33 mouse cellular contexts compared by ENCODE assay signal in genomic region chr2:26626081-26626480, GRCm38 (mm10). TPM values are rescaled to one million over a fixed set of nuclear protein-coding genes. Genes with fewer than 3 reads are reported as not detected.
DNase-seq lines count a peak whose midpoint lies in the region; ATAC-seq and TF ChIP-seq lines count a peak whose summit lies in the region.
"Had no signal": no experiment of that assay in that cellular context is flagged by ENCODE, and none has a peak within 500 bp of the region (broad histone marks: within the 10 kb centered on the region; RNA-seq: fewer than 3 reads in every experiment).

No protein-coding gene starts in this region.

- dilution Hi-C loops in CH12.LX (cut with MboI; ENCODE audit: extremely low pct_ligation_motif_present, extremely low pct_unique_long_range_greater_than_20kb, low sequenced_read_pairs): no loop called here

- H3K4me1 ChIP-seq in liver, postnatal 0 days (ENCODE audit: insufficient read depth): peaks cover 9% of the 10 kb centered on the region
- peaks cover 12% of the 10 kb centered on the region for H3K4me1 ChIP-seq in liver, embryonic 11.5 days (replicated peaks; ENCODE audit: control insufficient read depth, insufficient read depth, low read length)
- peaks cover 3 to 7% of the 10 kb centered on the region in 2 experiments for H3K4me1 ChIP-seq in CH12.LX (ENCODE audit: control insufficient read depth in 1 of 2, insufficient read depth in 2 of 2)
- peaks cover 3% of the 10 kb centered on the region for H3K4me1 ChIP-seq in bone marrow, adult 2 months (ENCODE audit: control insufficient read depth, insufficient read depth, low read length)
- H3K4me1 ChIP-seq in small intestine, adult 2 months (ENCODE audit: control insufficient read depth, insufficient read depth, insufficient read length, low read length): peaks cover 26% of the 10 kb centered on the region

- no peak overlapping the region for H3K4me3 ChIP-seq in liver, postnatal 0 days (ENCODE audit: low read depth, low read length)
- H3K4me3 ChIP-seq in liver, embryonic 11.5 days (ENCODE audit: low read depth, low read length): no peak overlapping the region
- no peak overlapping the region for H3K4me3 ChIP-seq in CH12.LX (replicated peaks in 1 of 3; ENCODE audit: low read depth in 2 of 3, low read length in 2 of 3, poor library complexity in 1 of 3)
- H3K4me3 ChIP-seq in bone marrow, adult 2 months (replicated peaks; ENCODE audit: control insufficient read depth, low read depth, low read length): no peak overlapping the region
- H3K4me3 ChIP-seq in small intestine, adult 2 months (ENCODE audit: low read depth, low read length): no peak overlapping the region
- H3K4me3 ChIP-seq: forebrain, embryonic 10.5 days; limb, embryonic 10.5 days had no signal

- peaks cover 6% of the 10 kb centered on the region; the same call in 1 of the 2 replicates for H3K27me3 ChIP-seq in liver, postnatal 0 days (ENCODE audit: insufficient read depth, low read length)
- peaks cover 13% of the 10 kb centered on the region for H3K27me3 ChIP-seq in liver, embryonic 11.5 days (replicated peaks; ENCODE audit: control insufficient read depth, insufficient read depth, low read length)
- H3K27me3 ChIP-seq in CH12.LX (replicated peaks): peaks cover 28% of the 10 kb centered on the region
- H3K27me3 ChIP-seq in small intestine, adult 2 months (ENCODE audit: control insufficient read depth, insufficient read depth, low read length): no peaks in the 10 kb centered on the region

- in situ Hi-C loops in CH12.LX (cut with MboI; ENCODE audit: low pct_ligation_motif_present, low pct_unique_long_range_greater_than_20kb, low sequenced_read_pairs): no loop called here

- no peak for DNase-seq in liver, postnatal 0 days
- DNase-seq in liver, embryonic 11.5 days (ENCODE audit: low spot score): no peak
- no peak for DNase-seq in CH12.LX (ENCODE audit: extremely low read depth)
- DNase-seq in urinary bladder, postnatal 10 days (ENCODE audit: low spot score): no peak
- DNase-seq in neural tube, embryonic 10.5 days (ENCODE audit: extremely low spot score, low spot score): no peak
- DNase-seq: adrenal gland, postnatal 25 days; cerebellum, adult 11 months; cerebellum, postnatal 10 days; forebrain, postnatal 0 days; gastrocnemius, postnatal 14 days; heart, adult 11 months; kidney, adult 11 months; liver; spleen, adult 18-20 months; thymus, postnatal 14 days had no signal

- no peak for TF ChIP-seq EP300 in liver, postnatal 0 days (IDR thresholded peaks at IDR 0.05; ENCODE audit: low read depth)
- TF ChIP-seq EP300 in CH12.LX (IDR thresholded peaks at IDR 0.05; ENCODE audit: low read length): no peak

- no peak for TF ChIP-seq RAD21 in CH12.LX (IDR thresholded peaks at IDR 0.05; ENCODE audit: low read depth, low read length)

- H3K9ac ChIP-seq in liver, postnatal 0 days (replicated peaks): no peak overlapping the region
- H3K9ac ChIP-seq in liver, embryonic 11.5 days (ENCODE audit: low read depth, low read length): no peak overlapping the region
- no peak overlapping the region for H3K9ac ChIP-seq in CH12.LX (ENCODE audit: insufficient read depth, low read depth)
- H3K9ac ChIP-seq: forebrain, postnatal 0 days had no signal

- no peak overlapping the region for H3K4me2 ChIP-seq in liver, postnatal 0 days (ENCODE audit: low read depth, low read length)
- H3K4me2 ChIP-seq in liver, embryonic 11.5 days: no peak overlapping the region
- H3K4me2 ChIP-seq in CH12.LX (ENCODE audit: insufficient read depth, low read depth, poor library complexity, severe bottlenecking): no peak overlapping the region
- H3K4me2 ChIP-seq: heart, embryonic 11.5 days; midbrain, embryonic 11.5 days had no signal

- no peaks in the 10 kb centered on the region for H3K9me3 ChIP-seq in liver, postnatal 0 days (ENCODE audit: low read length)
- no peaks in the 10 kb centered on the region for H3K9me3 ChIP-seq in liver, embryonic 11.5 days (ENCODE audit: control insufficient read depth, low read length)
- H3K9me3 ChIP-seq in CH12.LX (replicated peaks; ENCODE audit: low read length): no peaks in the 10 kb centered on the region
- H3K9me3 ChIP-seq: forebrain, embryonic 10.5 days; limb, embryonic 10.5 days had no signal

- no peak overlapping the region for H3K27ac ChIP-seq in liver, postnatal 0 days (ENCODE audit: low read depth)
- H3K27ac ChIP-seq in liver, embryonic 11.5 days (ENCODE audit: low read depth, low read length): no peak overlapping the region
- H3K27ac ChIP-seq in CH12.LX (ENCODE audit: insufficient read depth, low read depth): no peak overlapping the region
- H3K27ac ChIP-seq in bone marrow, adult 2 months (ENCODE audit: control insufficient read depth, insufficient read depth, low read depth, low read length, poor library complexity): no peak overlapping the region
- no peak overlapping the region for H3K27ac ChIP-seq in small intestine, adult 2 months (ENCODE audit: insufficient read depth, low read depth, low read length)
- H3K27ac ChIP-seq: forebrain, embryonic 10.5 days; limb, embryonic 10.5 days had no signal

- no peak for ATAC-seq in liver, postnatal 0 days
- no peak for ATAC-seq in liver, embryonic 11.5 days (replicated peaks; ENCODE audit: low FRiP score)
- ATAC-seq: forebrain, postnatal 0 days; hindbrain, embryonic 16.5 days had no signal

- 52% methylated on average over 3 of the region's 3 CpGs for WGBS in liver, postnatal 0 days (ENCODE audit: insufficient replicate concordance)
- WGBS in liver, embryonic 11.5 days: 59% methylated on average over 3 of the region's 3 CpGs
- WGBS in bone marrow, adult 2 months: 52% methylated on average over 3 of the region's 3 CpGs
- 76% methylated on average over 3 of the region's 3 CpGs for WGBS in small intestine, adult 2 months

- H3K36me3 ChIP-seq in liver, postnatal 0 days (replicated peaks; ENCODE audit: insufficient read depth, low read length): no peaks in the 10 kb centered on the region
- no peaks in the 10 kb centered on the region for H3K36me3 ChIP-seq in liver, embryonic 11.5 days (ENCODE audit: control insufficient read depth, insufficient read depth, low read length)
- no peaks in the 10 kb centered on the region for H3K36me3 ChIP-seq in CH12.LX (replicated peaks in 1 of 2; ENCODE audit: control insufficient read depth in 1 of 2, insufficient read depth in 1 of 2, low read length in 1 of 2)
- H3K36me3 ChIP-seq in small intestine, adult 2 months (ENCODE audit: control insufficient read depth, insufficient read depth, low read length): no peaks in the 10 kb centered on the region
- H3K36me3 ChIP-seq: forebrain, embryonic 10.5 days; limb, embryonic 10.5 days had no signal

- 0 out of 2 replicates have a peak, but pooled peaks have one; percentile 17 for TF ChIP-seq CTCF in liver, postnatal 0 days (IDR thresholded peaks at IDR 0.05; ENCODE audit: low read depth)
- TF ChIP-seq CTCF in CH12.LX (conservative IDR thresholded peaks at IDR 0.05 in 1 of 2, IDR thresholded peaks at IDR 0.05 in 1 of 2; ENCODE audit: low read depth in 2 of 2, low read length in 2 of 2): no peak
- TF ChIP-seq CTCF in bone marrow, adult 2 months (IDR thresholded peaks at IDR 0.05; ENCODE audit: control insufficient read depth, insufficient read depth, low read length): peak; percentile 23; the same call in 1 of the 2 replicates
- TF ChIP-seq CTCF in small intestine, adult 2 months (IDR thresholded peaks at IDR 0.05; ENCODE audit: extremely low read depth, insufficient read length, insufficient replicate concordance, low read depth, low read length): peak; percentile 8; the same call in 1 of the 2 replicates

- no peaks in the 10 kb centered on the region for H3K79me2 ChIP-seq in CH12.LX (replicated peaks; ENCODE audit: control insufficient read depth, extremely low read depth, insufficient read depth, poor library complexity, severe bottlenecking)

- TF ChIP-seq POLR2A in CH12.LX (IDR thresholded peaks at IDR 0.05; ENCODE audit: low read depth, low read length): no peak
- TF ChIP-seq POLR2A in bone marrow, adult 2 months (IDR thresholded peaks at IDR 0.05; ENCODE audit: borderline replicate concordance, control insufficient read depth, low read depth, low read length): no peak
- no peak for TF ChIP-seq POLR2A in small intestine, adult 2 months (IDR thresholded peaks at IDR 0.05; ENCODE audit: low read depth, low read length)

RNA-seq across cellular contexts. Expression of gene Fam69b, which starts 2.2 kb away (rescaled TPM):
- 0.48 and 0.56 TPM in 2 replicates for polyA plus RNA-seq in liver, postnatal 0 days (2015; fragmentation: Nextera tagmentation; extraction: Ambion mirVana)
- polyA plus RNA-seq in liver, embryonic 11.5 days (2014; fragmentation: Nextera tagmentation; extraction: Ambion mirVana): 10.5 and 11.1 TPM in 2 replicates
- total RNA-seq in CH12.LX (2012; rRNA removed) (0.88 and 1.2 TPM in 2 replicates), CH12.LX (2014; rRNA removed) (0.16 TPM in 1 of 2 replicates, not detected in the other)
- polyA plus RNA-seq in CH12.LX (2012; ENCODE audit: insufficient read length, low read depth): not detected in 2 replicates
- polyA plus RNA-seq in bone marrow, adult 2 months (2011; ENCODE audit: insufficient read depth, insufficient read length, low replicate concordance, missing spikeins): 0.99 and 4.2 TPM in 2 replicates
- 5.0 and 7.7 TPM in 2 replicates for polyA plus RNA-seq in small intestine, adult 2 months (2012; rRNA removed)
- total RNA-seq: neutrophil, adult 5-6 weeks had no signal

RNA-seq across cellular contexts. Expression of gene Agpat2, which starts 21.9 kb away (rescaled TPM):
- 215 and 221 TPM in 2 replicates for polyA plus RNA-seq in liver, postnatal 0 days (2015; fragmentation: Nextera tagmentation; extraction: Ambion mirVana)
- polyA plus RNA-seq in liver, embryonic 11.5 days (2014; fragmentation: Nextera tagmentation; extraction: Ambion mirVana): 36.1 and 40.1 TPM in 2 replicates
- 11.1 and 14.2 TPM in 2 replicates for total RNA-seq in CH12.LX (2012; rRNA removed)
- total RNA-seq in CH12.LX (2014; rRNA removed): 8.6 and 10.6 TPM in 2 replicates
- 9.5 TPM in 2 replicates for polyA plus RNA-seq in CH12.LX (2012; ENCODE audit: insufficient read length, low read depth)
- polyA plus RNA-seq in bone marrow, adult 2 months (2011; ENCODE audit: insufficient read depth, insufficient read length, low replicate concordance, missing spikeins): 10.6 and 32.5 TPM in 2 replicates
- 288 and 515 TPM in 2 replicates for polyA plus RNA-seq in small intestine, adult 2 months (2012; rRNA removed)

RNA-seq across cellular contexts. Expression of gene Gm20532, which starts 39.6 kb away (rescaled TPM):
- not detected in 2 replicates for polyA plus RNA-seq in liver, postnatal 0 days (2015; fragmentation: Nextera tagmentation; extraction: Ambion mirVana)
- not detected in 2 replicates for polyA plus RNA-seq in liver, embryonic 11.5 days (2014; fragmentation: Nextera tagmentation; extraction: Ambion mirVana)
- total RNA-seq in CH12.LX (2012; rRNA removed) (not detected in 2 replicates), CH12.LX (2014; rRNA removed) (not detected in 2 replicates)
- not detected in 2 replicates for polyA plus RNA-seq in CH12.LX (2012; ENCODE audit: insufficient read length, low read depth)
- polyA plus RNA-seq in bone marrow, adult 2 months (2011; ENCODE audit: insufficient read depth, insufficient read length, low replicate concordance, missing spikeins): not detected in 2 replicates
- not detected in 2 replicates for polyA plus RNA-seq in small intestine, adult 2 months (2012; rRNA removed)
- total RNA-seq: adrenal gland, postnatal 25 days; forebrain, postnatal 0 days; gastrocnemius, postnatal 14 days; hematopoietic stem cell, adult 5-6 weeks; layer of hippocampus, postnatal 10 days; left cerebral cortex, adult 8-10 months; neutrophil, adult 5-6 weeks had no signal
- polyA plus RNA-seq: cortical plate, adult 2 months; embryonic facial prominence, embryonic 11.5 days; forebrain, embryonic 10.5 days; forebrain, postnatal 0 days; heart, embryonic 11.5 days; heart, postnatal 0 days; hindbrain, embryonic 16.5 days; kidney, embryonic 16.5 days; large intestine, adult 2 months; limb, embryonic 10.5 days; lung, embryonic 16.5 days; midbrain, embryonic 11.5 days; testis, adult 2 months had no signal

RNA-seq across cellular contexts. Expression of gene Lcn4, which starts 45.0 kb away (rescaled TPM):
- polyA plus RNA-seq in liver, postnatal 0 days (2015; fragmentation: Nextera tagmentation; extraction: Ambion mirVana): 0.14 TPM in 1 of 2 replicates, not detected in the other
- not detected in 2 replicates for polyA plus RNA-seq in liver, embryonic 11.5 days (2014; fragmentation: Nextera tagmentation; extraction: Ambion mirVana)
- total RNA-seq in CH12.LX (2012; rRNA removed) (not detected in 2 replicates), CH12.LX (2014; rRNA removed) (not detected in 2 replicates)
- polyA plus RNA-seq in CH12.LX (2012; ENCODE audit: insufficient read length, low read depth): not detected in 2 replicates
- not detected in 2 replicates for polyA plus RNA-seq in bone marrow, adult 2 months (2011; ENCODE audit: insufficient read depth, insufficient read length, low replicate concordance, missing spikeins)
- polyA plus RNA-seq in small intestine, adult 2 months (2012; rRNA removed): not detected in 2 replicates
- total RNA-seq: adrenal gland, postnatal 25 days; forebrain, postnatal 0 days; gastrocnemius, postnatal 14 days; hematopoietic stem cell, adult 5-6 weeks; layer of hippocampus, postnatal 10 days; left cerebral cortex, adult 8-10 months had no signal
- polyA plus RNA-seq: cortical plate, adult 2 months; embryonic facial prominence, embryonic 11.5 days; forebrain, embryonic 10.5 days; forebrain, postnatal 0 days; heart, embryonic 11.5 days; heart, postnatal 0 days; hindbrain, embryonic 16.5 days; kidney, embryonic 16.5 days; limb, embryonic 10.5 days; lung, embryonic 16.5 days; midbrain, embryonic 11.5 days; testis, adult 2 months had no signal

RNA-seq across cellular contexts. Expression of gene Egfl7, which starts 46.3 kb away (rescaled TPM):
- 49.6 and 53.0 TPM in 2 replicates for polyA plus RNA-seq in liver, postnatal 0 days (2015; fragmentation: Nextera tagmentation; extraction: Ambion mirVana)
- 161 and 181 TPM in 2 replicates for polyA plus RNA-seq in liver, embryonic 11.5 days (2014; fragmentation: Nextera tagmentation; extraction: Ambion mirVana)
- total RNA-seq in CH12.LX (2012; rRNA removed) (35.0 and 39.3 TPM in 2 replicates), CH12.LX (2014; rRNA removed) (18.9 and 20.1 TPM in 2 replicates)
- polyA plus RNA-seq in CH12.LX (2012; ENCODE audit: insufficient read length, low read depth): 21.4 and 24.7 TPM in 2 replicates
- 91.0 and 128 TPM in 2 replicates for polyA plus RNA-seq in bone marrow, adult 2 months (2011; ENCODE audit: insufficient read depth, insufficient read length, low replicate concordance, missing spikeins)
- polyA plus RNA-seq in small intestine, adult 2 months (2012; rRNA removed): 61.1 and 96.8 TPM in 2 replicates

Comparison
In these comparisons a context has a peak if more than half of its experiments do, and no peak if none do; other contexts are left out.
1. CTCF ChIP-seq: peak in liver, postnatal 0 days (single experiment), bone marrow, adult 2 months (single experiment) and small intestine, adult 2 months (single experiment); none in CH12.LX (0 of 2).